Mouse (Mus musculus) yolk sac, embryonic 10.5 days (tissue): ENCODE measurements around the gene Trnau1ap.
"Not testable (repeated sequence)": the region's sequence is repeated elsewhere in the genome, so short reads cannot be mapped to it uniquely, and the experiment has no call there.

Experiments
- DNase-seq: peaks from one replicate; pipeline ENCODE4 v3.0.0-alpha.2; 2017; ENCODE audit warnings: low spot score

Trnau1ap gene

DNA sequence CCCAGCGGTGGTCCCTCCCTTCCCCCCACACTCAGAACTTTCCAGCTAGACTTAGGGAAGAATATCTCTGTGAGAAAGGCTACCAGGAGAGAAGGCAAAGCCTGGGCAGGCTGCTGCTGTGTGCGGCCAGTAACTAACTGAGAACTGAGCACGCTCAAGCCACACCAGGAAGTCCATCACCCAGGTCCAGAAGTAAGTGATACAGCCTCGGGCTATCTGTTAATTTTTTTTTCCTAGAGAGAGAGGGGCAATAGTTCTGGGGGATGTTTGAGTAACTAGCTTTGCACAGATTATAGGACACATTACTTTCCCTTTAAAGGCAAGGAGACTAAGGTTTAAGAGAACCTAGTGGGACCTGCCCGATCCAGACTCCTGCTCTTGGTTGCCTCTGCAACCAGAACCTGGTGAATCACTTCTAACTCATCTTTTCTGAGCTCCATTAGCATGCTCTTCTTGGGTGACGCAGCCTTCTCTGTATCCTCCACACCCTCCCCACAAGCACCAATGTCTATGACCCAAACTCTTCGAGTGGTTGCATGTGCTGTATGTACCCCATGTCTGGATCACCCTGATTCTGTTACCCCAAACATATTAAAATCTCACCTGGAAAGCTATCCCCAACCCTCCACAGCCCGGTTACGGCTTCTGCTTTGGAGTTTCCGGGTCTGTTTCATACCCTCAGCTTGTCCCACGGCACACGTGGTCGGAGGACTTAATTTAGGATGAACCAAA, 15.2 kb upstream of the Trnau1ap start:
- DNase-seq = no peak

DNA sequence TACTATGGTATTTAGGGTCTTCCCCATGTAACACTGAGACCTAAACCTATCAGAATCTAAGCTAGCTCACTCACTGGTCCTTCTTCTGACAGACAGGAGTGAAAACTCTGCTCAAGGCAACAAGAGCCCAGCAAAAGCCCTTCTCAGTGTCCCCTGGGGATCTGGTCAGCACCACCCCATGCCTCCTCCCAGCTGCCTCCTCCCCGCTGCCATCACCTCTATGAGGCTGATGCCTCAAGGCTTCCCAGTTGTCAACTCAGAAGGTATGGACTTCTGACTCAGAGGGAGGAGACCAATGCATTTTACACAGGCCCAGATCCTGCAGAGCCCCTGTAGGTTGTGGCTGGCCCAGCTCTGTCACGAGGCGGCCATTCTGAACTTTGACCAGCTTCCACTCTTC, 12.1 kb upstream of the Trnau1ap start:
- peak; percentile 80 for DNase-seq

DNA sequence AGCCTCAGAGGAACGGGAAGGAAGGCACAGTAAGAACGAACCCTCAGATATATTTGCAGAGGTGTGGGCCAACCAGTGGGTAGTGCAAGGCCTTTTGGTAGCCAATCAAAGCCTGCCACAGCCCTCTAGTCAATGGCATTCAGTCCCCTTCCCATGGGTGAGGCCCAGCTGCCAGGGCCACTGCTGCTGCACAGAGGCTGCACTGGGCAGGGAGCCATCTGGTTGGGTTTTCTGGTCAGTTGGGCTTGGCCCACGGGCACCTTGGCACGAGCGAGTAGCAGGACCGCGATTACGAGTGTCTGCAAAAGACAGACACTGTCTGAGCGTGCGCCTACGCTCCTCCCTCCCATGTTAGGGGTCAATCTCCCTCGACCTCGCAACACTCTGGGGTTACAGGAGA, 9.6 kb upstream of the Trnau1ap start:
- DNase-seq = no peak

DNA sequence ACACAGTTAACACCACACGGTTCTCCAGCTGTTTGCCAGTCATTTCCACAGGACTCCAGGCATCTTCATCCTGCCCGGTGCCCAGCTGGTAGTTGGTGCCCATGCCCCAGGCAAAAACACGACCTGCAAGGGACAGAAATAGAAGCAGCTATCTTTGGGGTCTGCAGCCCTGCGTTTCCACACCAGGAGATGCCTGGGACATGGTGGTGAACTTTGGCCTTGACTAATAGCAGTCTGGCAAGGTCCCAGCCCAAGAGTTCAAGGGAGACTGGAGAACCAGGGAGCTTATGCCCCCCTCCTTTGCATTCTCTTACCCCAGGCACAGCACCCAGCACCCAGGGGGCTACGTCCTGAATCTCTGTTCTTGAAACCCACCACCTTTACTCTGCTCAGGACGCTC, 3.5 kb upstream of the Trnau1ap start:
- no peak for DNase-seq

- DNase-seq = no peak
Measured at GRCm38 (mm10) chr4:132331960-132332359, 2.6 kb upstream of the Trnau1ap start.

DNA sequence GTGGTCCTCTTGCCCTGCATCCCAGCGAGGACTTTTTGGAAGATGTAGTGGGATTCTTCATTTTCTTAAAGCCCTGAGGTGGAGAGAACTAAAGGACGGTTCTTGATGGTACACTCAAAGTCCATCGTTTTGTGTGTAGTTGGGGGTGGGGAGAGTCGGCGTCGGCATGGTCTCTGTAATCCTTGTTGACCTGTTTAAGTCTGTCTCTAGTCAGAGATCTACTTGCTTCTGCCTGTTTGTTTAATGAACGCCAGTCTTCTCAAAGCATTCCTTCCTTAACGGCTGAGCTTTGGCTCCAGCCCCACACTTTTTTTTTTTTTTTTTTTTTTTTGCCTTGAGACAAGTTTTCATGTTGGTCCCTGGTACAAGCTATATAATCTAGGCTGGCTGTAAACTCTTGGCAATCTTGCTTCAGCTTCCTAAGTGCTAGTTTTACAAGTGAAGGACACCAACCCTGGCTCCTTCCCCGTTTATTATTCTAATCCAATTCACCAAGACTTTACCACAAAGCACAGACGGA, 557 bp upstream of the Trnau1ap start:
- DNase-seq = no peak

GRCm38 (mm10) chr4:132328391-132328982, 851 bp downstream of the Trnau1ap start:
- no peak for DNase-seq

- no peak for DNase-seq
Measured at GRCm38 (mm10) chr4:132326481-132326880, 2.9 kb downstream of the Trnau1ap start.

- no peak for DNase-seq
Measured at GRCm38 (mm10) chr4:132315711-132316110, 13.6 kb downstream of the Trnau1ap start.

- no peak for DNase-seq
Measured at GRCm38 (mm10) chr4:132312627-132313026, 16.7 kb downstream of the Trnau1ap start.

GRCm38 (mm10) chr4:132311801-132312200, 17.5 kb downstream of the Trnau1ap start:
- peak; percentile 41 for DNase-seq

- no peak for DNase-seq
Measured at GRCm38 (mm10) chr4:132311209-132311608, 18.1 kb downstream of the Trnau1ap start.

- peak; percentile 47 for DNase-seq
Measured at GRCm38 (mm10) chr4:132309849-132310472, 19.4 kb downstream of the Trnau1ap start.

DNA sequence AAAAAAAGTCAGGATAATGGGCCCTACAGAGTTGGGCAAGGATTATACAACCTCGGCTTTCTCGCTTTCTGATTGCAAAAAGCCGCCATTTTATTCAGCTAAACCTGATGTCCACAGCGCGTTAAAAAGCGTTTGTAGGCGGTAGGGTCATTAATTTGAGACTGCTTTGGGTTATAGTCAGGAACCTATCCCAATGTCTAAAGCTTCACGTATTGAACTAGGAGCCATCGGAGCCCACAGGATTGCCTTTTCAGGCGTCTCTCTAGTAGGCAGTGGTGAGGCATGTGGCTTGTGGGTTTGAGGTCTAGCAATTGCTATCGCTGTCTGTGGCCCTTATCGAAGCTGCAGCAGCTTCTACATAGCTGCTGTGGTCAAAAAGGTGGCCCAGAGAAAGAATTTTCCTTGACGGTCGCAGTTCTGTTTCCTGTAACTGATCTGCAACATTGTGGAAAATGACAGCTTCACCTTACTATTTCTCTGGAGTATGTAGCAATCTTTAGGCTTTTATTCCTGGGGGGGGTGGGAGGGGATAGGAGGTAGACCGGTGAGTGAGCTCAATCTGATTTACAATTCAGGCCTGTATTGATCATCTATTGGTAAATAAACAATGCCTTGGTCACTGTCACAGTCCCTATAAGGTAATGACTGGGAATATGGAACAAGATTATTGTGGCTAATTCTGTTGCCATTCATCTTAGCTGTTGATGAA, 20.0 kb downstream of the Trnau1ap start:
- peak; percentile 23 for DNase-seq

GRCm38 (mm10) chr4:132308437-132309139, 20.8 kb downstream of the Trnau1ap start:
- DNase-seq = peak; percentile 91

DNA sequence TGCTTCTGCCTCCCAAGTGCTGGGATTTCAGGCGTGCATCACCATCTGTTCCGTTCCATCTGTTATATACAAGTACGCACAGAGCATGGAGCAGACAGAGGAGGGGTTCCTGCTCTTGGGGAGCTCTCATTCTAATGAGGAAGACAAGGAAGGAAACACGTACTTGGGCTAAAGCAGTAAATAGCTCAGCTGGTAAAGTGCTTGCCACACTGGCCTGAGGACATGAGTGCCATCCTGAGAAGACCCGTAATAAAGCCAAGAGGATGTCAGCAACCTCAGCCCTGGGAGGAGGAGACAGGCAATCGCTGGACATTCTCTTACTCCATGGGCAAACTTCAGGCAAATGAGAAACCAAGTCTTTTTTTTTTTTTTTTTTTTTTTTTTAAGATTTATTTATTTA, 23.3 kb downstream of the Trnau1ap start:
- no peak for DNase-seq

DNA sequence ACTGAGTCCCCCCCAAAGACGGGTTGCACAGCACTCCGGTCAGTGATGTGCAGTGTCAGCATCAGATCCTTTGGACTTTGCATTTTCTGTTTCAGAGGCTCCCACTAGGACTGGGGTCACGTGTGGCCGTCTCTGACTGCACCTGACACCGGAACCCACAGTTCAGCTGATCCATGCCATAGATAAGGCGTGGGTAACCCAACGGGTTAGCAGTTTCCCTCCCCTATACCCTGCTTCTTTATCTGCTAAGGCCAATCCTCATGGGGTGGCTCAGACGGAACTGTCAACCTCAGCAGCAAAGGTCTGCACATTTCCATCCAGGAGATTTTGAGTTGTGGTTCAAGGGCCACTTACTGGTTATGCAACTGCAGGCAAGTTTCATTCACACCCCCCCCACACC, 24.1 kb downstream of the Trnau1ap start:
- DNase-seq = peak; percentile 63

GRCm38 (mm10) chr4:132303484-132303883, 25.9 kb downstream of the Trnau1ap start:
- not testable (repeated sequence) for DNase-seq

DNA sequence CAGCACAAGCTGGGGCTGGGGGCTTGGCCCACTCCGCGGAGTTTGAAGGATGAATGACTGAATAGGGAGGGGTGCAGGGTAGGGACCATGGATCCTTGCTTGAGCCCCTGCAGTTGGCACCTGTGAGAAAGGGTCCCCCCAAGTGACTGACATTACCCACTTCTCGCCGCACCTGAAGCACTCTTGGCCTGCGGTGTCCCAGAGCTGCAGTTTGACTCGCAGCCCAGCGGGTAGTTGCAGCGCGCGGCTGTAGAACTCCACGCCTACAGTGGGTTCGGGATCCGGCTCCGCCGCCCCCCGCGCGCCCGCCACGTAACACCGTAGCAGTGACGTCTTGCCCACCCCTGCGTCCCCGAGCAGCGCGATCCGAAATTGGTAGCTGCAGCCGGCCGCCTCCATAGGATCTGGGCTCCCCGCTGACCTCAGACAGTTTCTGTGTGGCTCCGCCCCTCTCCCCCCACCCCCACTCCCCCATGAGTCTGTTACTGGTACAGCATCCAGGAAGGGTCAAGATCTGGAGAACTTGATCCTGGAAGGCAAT, 26.3 kb downstream of the Trnau1ap start, which contains the start of gene Rab42:
TSS of gene Rab42 (minus strand) at position 447 of the 541 bp plus-strand sequence.
- peak; percentile 79 for DNase-seq

GRCm38 (mm10) chr4:132301965-132302938, 27.1 kb downstream of the Trnau1ap start:
- DNase-seq = no peak
